Mouse (Mus musculus) activated CD4-positive, CD25-positive, alpha-beta regulatory T cell (primary cell): Measurements from ENCODE around the gene Gm28041. TPM values are rescaled to one million over a fixed set of nuclear protein-coding genes. Genes with fewer than 3 reads are reported as not detected.

Experiments used
- polyA plus RNA-seq, 2 experiments: library from polyadenylated mRNA; unstranded; fragments of 100-300 nt; shearing (Covaris generic); gene quantifications; one replicate each; pipeline ENCODE4 v1.2.1; 2017

Gene Gm28041
- polyA plus RNA-seq: 1 to 10 TPM; 1.1 to 1.5 TPM

GRCm38 (mm10) chr13:67375050-67375911 is at the start of gene Gm28041, which contains the start of gene Zfp456:
Gene Gm28041, minus strand, starts transcription at chr13:67375733.
Gene Zfp456, minus strand, starts transcription at chr13:67375810.

DNA sequence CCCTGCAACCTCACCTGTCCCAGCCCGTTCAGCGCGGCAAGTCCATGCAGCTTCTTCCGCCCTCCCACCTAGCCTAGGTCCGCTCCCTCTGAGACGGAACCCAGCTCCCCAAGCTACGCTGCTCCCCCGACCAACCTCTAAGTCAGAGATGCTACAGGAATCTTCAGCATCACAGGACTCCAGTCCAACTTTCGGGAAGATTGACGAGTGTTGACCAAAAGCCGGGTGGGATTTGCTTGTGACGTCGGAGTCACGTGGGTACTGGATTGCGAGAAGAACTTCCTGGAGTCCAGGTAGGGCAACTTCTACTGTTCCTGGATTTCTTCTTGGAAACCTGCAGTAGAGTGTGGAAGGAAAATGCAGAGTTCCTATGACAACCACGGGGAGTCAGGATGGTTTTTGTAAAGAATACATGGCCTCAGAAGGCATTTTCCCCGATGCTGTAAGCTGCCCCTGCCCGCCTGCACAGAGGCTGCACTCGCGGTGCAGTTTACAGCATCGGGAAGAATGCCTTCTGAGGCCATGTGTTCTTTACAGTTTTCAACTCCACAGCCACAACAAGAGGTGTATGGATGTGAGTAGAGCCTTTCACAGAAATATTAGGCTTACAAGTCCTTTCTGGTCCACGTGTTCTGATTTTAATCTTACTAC is 45.8 kb upstream of the Gm28041 start, which contains the start of gene Zfp459:
Zfp459 (minus strand) TSS at position 212 of the 651 bp plus-strand sequence.

DNA sequence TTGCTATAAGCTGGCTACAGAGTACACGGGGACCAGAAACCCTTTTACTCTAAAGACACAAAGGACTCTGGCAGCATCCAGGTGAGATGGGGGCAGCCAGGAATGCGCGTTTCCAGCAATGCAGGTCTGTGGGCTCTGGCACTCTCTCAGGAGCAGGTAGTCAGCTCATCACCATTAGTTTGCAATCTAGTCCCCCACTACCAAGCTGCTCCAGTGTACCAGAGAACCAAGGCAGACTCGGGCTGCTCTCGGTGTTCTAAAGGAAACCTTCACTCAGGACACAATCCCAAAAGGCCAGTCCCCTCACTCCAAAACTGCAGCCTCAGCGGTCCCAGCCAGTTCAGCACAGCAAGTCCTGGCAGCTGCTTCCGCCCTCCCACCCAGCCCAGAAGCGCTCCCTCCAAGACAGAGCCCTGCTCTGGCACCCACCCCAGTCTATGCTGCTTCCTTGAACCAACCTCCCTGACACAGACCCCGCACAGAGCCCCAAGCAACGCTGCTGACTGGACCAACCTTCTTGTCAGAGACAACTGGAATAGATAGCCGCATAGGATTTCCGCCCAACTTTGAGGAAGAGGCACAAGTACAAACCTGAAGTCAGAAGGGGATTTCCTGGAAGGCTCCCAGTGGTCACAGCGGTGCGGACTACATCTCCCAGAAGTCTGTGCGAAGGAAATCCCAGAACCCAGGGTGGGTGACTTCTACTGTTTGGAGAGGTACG is 23.8 kb upstream of the Gm28041 start, which contains the start of gene Zfp429:
Zfp429 (minus strand) TSS at position 637 of the 721 bp plus-strand sequence.

DNA sequence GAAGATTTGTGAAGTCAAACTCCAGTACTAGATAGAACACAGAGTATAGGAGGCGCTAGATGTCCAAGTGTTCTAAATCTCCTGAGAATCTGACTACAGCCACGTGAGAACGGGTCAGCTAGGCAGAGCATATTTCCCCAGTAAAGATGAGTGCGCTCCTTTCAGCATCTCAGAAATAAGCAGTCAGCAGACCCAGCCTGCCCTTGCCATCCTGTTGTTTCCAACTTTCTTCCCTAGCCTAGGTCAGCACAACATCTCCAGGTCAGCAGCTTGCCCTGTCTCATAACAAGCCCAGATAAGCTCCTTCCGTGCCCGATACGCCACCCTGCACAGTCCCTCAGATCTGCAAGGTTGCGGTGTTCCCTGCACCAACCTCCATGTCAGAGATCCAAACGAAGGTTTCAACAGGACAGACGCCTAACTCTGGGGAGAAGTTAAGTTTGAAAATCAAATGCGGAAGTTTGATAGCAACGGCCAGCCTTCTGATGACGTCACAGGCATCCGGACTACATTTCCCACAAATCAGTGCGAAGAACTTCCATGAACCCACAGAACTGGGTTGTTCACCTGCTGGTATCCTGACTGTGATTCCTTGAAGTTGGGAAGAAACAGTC is 15.3 kb downstream of the Gm28041 start, which contains the start of the genes Gm28044 and Zfp953:
Gm28044 (minus strand) TSS at position 406 of the 614 bp plus-strand sequence.
Zfp953 (minus strand) TSS at position 475 of the 614 bp plus-strand sequence.

GRCm38 (mm10) chr13:67332019-67332724 is 43.4 kb downstream of the Gm28041 start, which contains the start of gene Zfp595:
Gene Zfp595, minus strand, starts transcription at chr13:67332570.

GRCm38 (mm10) chr13:67305822-67306672 is 69.5 kb downstream of the Gm28041 start, which contains the start of gene Zfp457:
Gene Zfp457, minus strand, starts transcription at chr13:67306485.

Other genes starting within 250 kb of the Gm28041 start
- gene Rsl1, start 202.6 kb downstream of the Gm28041 start, polyA plus RNA-seq: 10 to 100 TPM; 14.0 to 14.2 TPM
- gene Zfp455, start 181.2 kb downstream of the Gm28041 start, polyA plus RNA-seq: 1 to 10 TPM; 3.7 to 6.1 TPM
- gene Zfp458, start 97.3 kb downstream of the Gm28041 start, polyA plus RNA-seq: 1 to 10 TPM in 1 of 2 experiments, under 1 TPM in 1; 0.58 to 2.5 TPM
- gene Zfp457, start 69.2 kb downstream of the Gm28041 start, polyA plus RNA-seq: under 1 TPM in 1 of 2 experiments, not detected in 1; 0.68 TPM
- 1 to 10 TPM; 5.3 to 5.8 TPM for gene Zfp595, start 43.2 kb downstream of the Gm28041 start, polyA plus RNA-seq
- gene Gm28044, start 15.2 kb downstream of the Gm28041 start, polyA plus RNA-seq: 1 to 10 TPM; 1.1 to 1.8 TPM
- gene Zfp953, start 15.1 kb downstream of the Gm28041 start, polyA plus RNA-seq: 1 to 10 TPM; 2.5 to 4.7 TPM
- 1 to 10 TPM; 3.6 to 7.3 TPM for gene Zfp456, start 77 bp upstream of the Gm28041 start, polyA plus RNA-seq
- 10 to 100 TPM; 20.7 to 23.9 TPM for gene Zfp429, start 24.1 kb upstream of the Gm28041 start, polyA plus RNA-seq
- gene Zfp459, start 45.7 kb upstream of the Gm28041 start, polyA plus RNA-seq: 1 to 10 TPM; 4.0 to 6.1 TPM
- gene Zfp874a, start 75.9 kb upstream of the Gm28041 start, polyA plus RNA-seq: 10 to 100 TPM; 10.2 to 15.6 TPM
- gene Zfp874b, start 108.5 kb upstream of the Gm28041 start, polyA plus RNA-seq: 10 to 100 TPM in 1 of 2 experiments, 1 to 10 TPM in 1; 10.0 to 15.0 TPM
- gene Zfp58, start 124.8 kb upstream of the Gm28041 start, polyA plus RNA-seq: 10 to 100 TPM; 11.8 to 17.4 TPM
- not detected for gene Gm26965, start 150.4 kb upstream of the Gm28041 start, polyA plus RNA-seq
- gene Zfp87, start 150.4 kb upstream of the Gm28041 start, polyA plus RNA-seq: 10 to 100 TPM; 35.4 to 69.7 TPM
- gene Zfp748, start 178.1 kb upstream of the Gm28041 start, polyA plus RNA-seq: 10 to 100 TPM; 15.1 to 17.3 TPM
- gene Zfp729b, start 234.0 kb upstream of the Gm28041 start, polyA plus RNA-seq: 1 to 10 TPM; 6.4 to 8.2 TPM